Mouse (Mus musculus): Measurements from ENCODE around the gene Cd300lg. TPM values are rescaled to one million over a fixed set of nuclear protein-coding genes. Genes with fewer than 3 reads are reported as not detected.
A peak's percentile ranks its signal among the peaks of the same experiment; 100 is the strongest.

Cd300lg gene
- polyA plus RNA-seq, 1 experiment from 2014 or later, result 1.8 TPM

DNA sequence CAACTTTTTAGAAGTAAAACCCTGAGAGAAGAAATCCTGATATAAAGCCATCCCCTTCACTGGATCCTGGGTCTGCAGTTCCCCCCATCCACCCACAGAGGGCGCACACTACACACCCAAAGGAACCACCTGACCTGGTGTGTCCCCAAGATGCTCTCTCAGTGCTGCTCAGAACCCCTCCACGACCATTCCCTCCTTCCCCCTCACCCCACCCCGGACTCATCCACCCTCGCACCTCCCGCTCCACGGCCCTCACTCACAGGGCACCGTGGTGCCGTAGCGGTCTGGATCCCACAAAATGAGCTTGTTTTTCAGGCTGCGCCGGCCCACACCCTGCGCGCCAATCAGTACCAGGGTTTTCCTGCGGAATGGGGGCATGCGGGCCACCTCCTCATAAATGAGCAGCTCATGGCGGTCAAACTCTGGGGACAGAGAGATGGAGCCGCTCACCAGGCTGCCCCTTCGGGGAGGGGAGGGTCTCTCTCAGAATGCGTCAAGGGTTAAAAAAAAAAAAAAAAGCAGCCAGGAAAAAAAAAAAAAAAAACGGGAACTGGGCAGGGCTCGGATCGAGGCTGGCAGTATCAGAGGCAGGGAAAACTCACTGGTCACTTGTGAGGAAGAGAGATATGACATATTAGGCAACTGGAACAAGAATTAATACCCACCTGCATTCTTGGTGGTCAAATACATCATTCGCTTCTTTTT is 20.1 kb downstream of the Cd300lg start:
- 2% methylated on average over 22 of the region's 23 CpGs for WGBS
- peak; percentile 66 for ATAC-seq (ENCODE audit: low FRiP score, low TSS enrichment)
- H3K36me3 ChIP-seq (ENCODE audit: insufficient read depth, low read length), result peaks cover 7% of the 10 kb centered on the region
- peak overlapping the region; percentile 86 for H3K4me2 ChIP-seq (replicated peaks; ENCODE audit: low read depth, low read length)
- no peak overlapping the region for H3K27ac ChIP-seq (ENCODE audit: low read length)
- peak overlapping the region; percentile 46 for H3K4me3 ChIP-seq (ENCODE audit: low read length)
- no peaks in the 10 kb centered on the region for H3K27me3 ChIP-seq (ENCODE audit: insufficient read depth, low read length)
- no peaks in the 10 kb centered on the region for H3K9me3 ChIP-seq (ENCODE audit: low read length)
- H3K4me1 ChIP-seq (ENCODE audit: insufficient read depth, low read length), result peaks cover 10% of the 10 kb centered on the region
- peak overlapping the region; percentile 52; the same call in 1 of the 2 replicates for H3K9ac ChIP-seq (replicated peaks; ENCODE audit: low read length)

DNA sequence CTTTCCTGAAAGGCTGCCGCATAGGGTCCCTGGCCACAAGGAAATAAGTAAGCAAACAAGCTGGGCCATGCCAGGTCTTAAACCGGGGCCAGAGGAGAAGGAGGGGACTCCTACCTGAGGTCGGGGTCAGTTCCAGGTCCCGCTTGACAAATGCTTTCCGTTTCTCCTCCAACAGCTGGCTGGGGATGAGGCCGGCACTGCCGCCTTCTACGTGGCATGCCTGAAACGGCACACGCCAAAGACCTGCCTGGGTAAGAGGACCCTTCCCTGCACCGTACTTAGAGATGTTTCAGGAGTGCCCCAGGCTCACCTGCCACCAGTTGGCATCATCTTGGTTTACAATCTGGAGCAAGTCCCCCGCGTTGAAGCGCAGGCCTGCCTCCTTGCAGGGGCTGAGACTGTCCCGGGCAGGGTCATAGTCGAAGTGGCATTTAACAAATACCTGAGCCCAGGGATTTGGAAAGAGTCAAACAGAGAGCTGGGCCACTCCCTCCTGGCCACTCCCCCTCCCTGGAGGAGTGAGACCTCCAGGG is 20.7 kb downstream of the Cd300lg start:
- H3K4me2 ChIP-seq (replicated peaks; ENCODE audit: low read depth, low read length), result no peak overlapping the region

GRCm38 (mm10) chr11:102063076-102063475 is 21.8 kb downstream of the Cd300lg start:
- Histone ChIP-seq H3K9ac (replicated peaks; ENCODE audit: low read length) (no peak overlapping the region), H3K36me3 (ENCODE audit: insufficient read depth, low read length) (peaks cover 7% of the 10 kb centered on the region), H3K27ac (ENCODE audit: low read length) (no peak overlapping the region), H3K4me1 (ENCODE audit: insufficient read depth, low read length) (peaks cover 13% of the 10 kb centered on the region), H3K4me3 (ENCODE audit: low read length) (no peak overlapping the region), H3K9me3 (ENCODE audit: low read length) (no peaks in the 10 kb centered on the region), H3K4me2 (replicated peaks; ENCODE audit: low read depth, low read length) (no peak overlapping the region), H3K27me3 (ENCODE audit: insufficient read depth, low read length) (no peaks in the 10 kb centered on the region)
- ATAC-seq (ENCODE audit: low FRiP score, low TSS enrichment), result no peak
- 72% methylated on average over 13 of the region's 13 CpGs for WGBS

More for the DNA sequence above, 20.7 kb downstream of the Cd300lg start:
- no peak overlapping the region for H3K9ac ChIP-seq (replicated peaks; ENCODE audit: low read length)
- WGBS, result 30% methylated on average over 16 of the region's 16 CpGs
- ATAC-seq (ENCODE audit: low FRiP score, low TSS enrichment), result no peak
- no peaks in the 10 kb centered on the region for H3K27me3 ChIP-seq (ENCODE audit: insufficient read depth, low read length)
- peaks cover 10% of the 10 kb centered on the region for H3K4me1 ChIP-seq (ENCODE audit: insufficient read depth, low read length)
- no peak overlapping the region for H3K4me3 ChIP-seq (ENCODE audit: low read length)
- no peaks in the 10 kb centered on the region for H3K9me3 ChIP-seq (ENCODE audit: low read length)
- H3K36me3 ChIP-seq (ENCODE audit: insufficient read depth, low read length), result peaks cover 7% of the 10 kb centered on the region
- H3K27ac ChIP-seq (ENCODE audit: low read length), result no peak overlapping the region

- no peak overlapping the region for H3K9ac ChIP-seq (replicated peaks; ENCODE audit: low read length)
- no peaks in the 10 kb centered on the region for H3K27me3 ChIP-seq (ENCODE audit: insufficient read depth, low read length)
- H3K4me3 ChIP-seq (ENCODE audit: low read length), result no peak overlapping the region
- ATAC-seq (ENCODE audit: low FRiP score, low TSS enrichment), result no peak
- H3K9me3 ChIP-seq (ENCODE audit: low read length), result no peaks in the 10 kb centered on the region
- peaks cover 10% of the 10 kb centered on the region; the same call in 1 of the 2 replicates for H3K4me1 ChIP-seq (ENCODE audit: insufficient read depth, low read length)
- H3K36me3 ChIP-seq (ENCODE audit: insufficient read depth, low read length), result no peaks in the 10 kb centered on the region; the same call in 1 of the 2 replicates
- WGBS, result 55% methylated on average over 2 of the region's 2 CpGs
- no peak overlapping the region for H3K27ac ChIP-seq (ENCODE audit: low read length)
- H3K4me2 ChIP-seq (replicated peaks; ENCODE audit: low read depth, low read length), result no peak overlapping the region
Measured at GRCm38 (mm10) chr11:102068969-102069368, 27.7 kb downstream of the Cd300lg start.

DNA sequence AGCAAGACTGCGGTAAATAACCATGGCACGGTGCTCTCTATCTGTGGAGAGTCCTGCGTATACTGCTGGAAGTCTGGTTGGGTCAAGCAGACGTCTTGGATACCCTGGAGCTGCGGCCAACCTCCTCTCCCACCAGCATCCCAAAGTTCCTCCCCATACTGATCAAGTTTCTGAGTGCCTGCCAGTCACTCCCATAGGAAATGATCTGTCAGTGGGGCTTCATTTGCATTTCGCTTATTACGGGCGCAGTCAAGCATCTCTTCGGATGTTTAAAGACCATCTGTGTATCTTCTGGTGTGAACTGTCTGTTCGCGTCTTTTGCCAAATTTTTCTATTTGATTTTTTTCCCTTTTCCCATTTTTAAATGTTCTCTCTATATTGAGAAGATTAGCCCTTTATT is 28.3 kb downstream of the Cd300lg start:
- Histone ChIP-seq H3K9me3 (ENCODE audit: low read length) (no peaks in the 10 kb centered on the region), H3K27me3 (ENCODE audit: insufficient read depth, low read length) (no peaks in the 10 kb centered on the region), H3K27ac (ENCODE audit: low read length) (no peak overlapping the region), H3K4me2 (replicated peaks; ENCODE audit: low read depth, low read length) (no peak overlapping the region), H3K36me3 (ENCODE audit: insufficient read depth, low read length) (no peaks in the 10 kb centered on the region), H3K9ac (replicated peaks; ENCODE audit: low read length) (no peak overlapping the region), H3K4me3 (ENCODE audit: low read length) (no peak overlapping the region), H3K4me1 (ENCODE audit: insufficient read depth, low read length) (peaks cover 10% of the 10 kb centered on the region; the same call in 1 of the 2 replicates)
- no peak for ATAC-seq (ENCODE audit: low FRiP score, low TSS enrichment)
- WGBS, result 47% methylated on average over 11 of the region's 11 CpGs

GRCm38 (mm10) chr11:102070426-102070825 is 29.1 kb downstream of the Cd300lg start:
- 7% methylated on average over 13 of the region's 13 CpGs for WGBS
- Histone ChIP-seq H3K9me3 (ENCODE audit: low read length) (no peaks in the 10 kb centered on the region), H3K4me2 (replicated peaks; ENCODE audit: low read depth, low read length) (peak overlapping the region; percentile 33), H3K27me3 (ENCODE audit: insufficient read depth, low read length) (no peaks in the 10 kb centered on the region), H3K4me1 (ENCODE audit: insufficient read depth, low read length) (peaks cover 10% of the 10 kb centered on the region; the same call in 1 of the 2 replicates), H3K36me3 (ENCODE audit: insufficient read depth, low read length) (no peaks in the 10 kb centered on the region), H3K27ac (ENCODE audit: low read length) (no peak overlapping the region), H3K4me3 (ENCODE audit: low read length) (no peak overlapping the region), H3K9ac (replicated peaks; ENCODE audit: low read length) (no peak overlapping the region; the same call in 1 of the 2 replicates)
- 0 out of 2 replicates have a peak, but pooled peaks have one; percentile 63 for ATAC-seq (ENCODE audit: low FRiP score, low TSS enrichment)

DNA sequence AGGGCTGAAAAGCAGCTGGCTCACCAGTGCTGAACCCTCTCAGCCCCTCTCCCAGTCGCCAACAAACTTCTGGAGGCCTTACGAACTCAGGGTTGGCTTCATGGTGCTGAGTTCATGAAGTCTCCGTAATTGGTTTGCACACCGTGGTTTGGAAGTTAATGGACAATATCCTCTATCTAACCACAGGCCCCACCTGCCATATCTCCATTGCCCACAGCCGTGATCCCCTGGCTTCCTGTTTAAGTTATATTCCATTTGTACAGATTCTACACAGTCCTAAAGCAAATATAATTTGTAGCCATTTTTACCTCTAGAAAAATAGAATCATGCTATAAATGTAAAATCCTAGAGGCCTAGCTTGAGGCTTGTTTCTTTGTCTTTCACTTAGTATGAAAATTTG is 31.4 kb downstream of the Cd300lg start:
- 74% methylated on average over 5 of the region's 5 CpGs for WGBS
- Histone ChIP-seq H3K36me3 (ENCODE audit: insufficient read depth, low read length) (no peaks in the 10 kb centered on the region; the same call in 1 of the 2 replicates), H3K9ac (replicated peaks; ENCODE audit: low read length) (no peak overlapping the region), H3K4me2 (replicated peaks; ENCODE audit: low read depth, low read length) (no peak overlapping the region), H3K9me3 (ENCODE audit: low read length) (no peaks in the 10 kb centered on the region), H3K4me3 (ENCODE audit: low read length) (no peak overlapping the region), H3K4me1 (ENCODE audit: insufficient read depth, low read length) (peaks cover 6% of the 10 kb centered on the region; the same call in 1 of the 2 replicates), H3K27me3 (ENCODE audit: insufficient read depth, low read length) (no peaks in the 10 kb centered on the region), H3K27ac (ENCODE audit: low read length) (no peak overlapping the region)
- ATAC-seq (ENCODE audit: low FRiP score, low TSS enrichment), result no peak

GRCm38 (mm10) chr11:102073722-102074121 is 32.4 kb downstream of the Cd300lg start:
- Histone ChIP-seq H3K27me3 (ENCODE audit: insufficient read depth, low read length) (no peaks in the 10 kb centered on the region), H3K4me2 (replicated peaks; ENCODE audit: low read depth, low read length) (no peak overlapping the region), H3K4me1 (ENCODE audit: insufficient read depth, low read length) (peaks cover 6% of the 10 kb centered on the region; the same call in 1 of the 2 replicates), H3K36me3 (ENCODE audit: insufficient read depth, low read length) (peaks cover 5% of the 10 kb centered on the region; the same call in 1 of the 2 replicates), H3K27ac (ENCODE audit: low read length) (no peak overlapping the region), H3K9ac (replicated peaks; ENCODE audit: low read length) (no peak overlapping the region), H3K4me3 (ENCODE audit: low read length) (no peak overlapping the region), H3K9me3 (ENCODE audit: low read length) (no peaks in the 10 kb centered on the region)
- no peak for ATAC-seq (ENCODE audit: low FRiP score, low TSS enrichment)
- 59% methylated on average over 14 of the region's 14 CpGs for WGBS

GRCm38 (mm10) chr11:102082322-102082721 is 41.0 kb downstream of the Cd300lg start:
- Histone ChIP-seq H3K27me3 (ENCODE audit: insufficient read depth, low read length) (no peaks in the 10 kb centered on the region), H3K9me3 (ENCODE audit: low read length) (no peaks in the 10 kb centered on the region), H3K4me3 (ENCODE audit: low read length) (peak overlapping the region; percentile 47), H3K9ac (replicated peaks; ENCODE audit: low read length) (peak overlapping the region; percentile 67), H3K4me2 (replicated peaks; ENCODE audit: low read depth, low read length) (peak overlapping the region; percentile 84), H3K4me1 (ENCODE audit: insufficient read depth, low read length) (peaks cover 51% of the 10 kb centered on the region), H3K36me3 (ENCODE audit: insufficient read depth, low read length) (peaks cover 8% of the 10 kb centered on the region; the same call in 1 of the 2 replicates), H3K27ac (ENCODE audit: low read length) (no peak overlapping the region)
- ATAC-seq (ENCODE audit: low FRiP score, low TSS enrichment), result peak; percentile 82
- under 1% methylated on average over 18 of the region's 18 CpGs for WGBS

GRCm38 (mm10) chr11:102083193-102083592 is 41.9 kb downstream of the Cd300lg start:
- H3K9me3 ChIP-seq (ENCODE audit: low read length), result no peaks in the 10 kb centered on the region
- 51% methylated on average over 4 of the region's 4 CpGs for WGBS
- ATAC-seq (ENCODE audit: low FRiP score, low TSS enrichment), result no peak

More at GRCm38 (mm10) chr11:102083193-102083592, 41.9 kb downstream of the Cd300lg start:
- Histone ChIP-seq H3K4me3 (ENCODE audit: low read length) (no peak overlapping the region), H3K27me3 (ENCODE audit: insufficient read depth, low read length) (no peaks in the 10 kb centered on the region), H3K4me1 (ENCODE audit: insufficient read depth, low read length) (peaks cover 51% of the 10 kb centered on the region), H3K27ac (ENCODE audit: low read length) (no peak overlapping the region), H3K36me3 (ENCODE audit: insufficient read depth, low read length) (peaks cover 6% of the 10 kb centered on the region; the same call in 1 of the 2 replicates), H3K9ac (replicated peaks; ENCODE audit: low read length) (no peak overlapping the region), H3K4me2 (replicated peaks; ENCODE audit: low read depth, low read length) (no peak overlapping the region)

Data from kidney, embryonic 16.5 days (tissue).